Mouse (Mus musculus) C2C12 (cell line): ENCODE measurements around the gene Hc.

Experiments used
- CTCF ChIP-seq: IDR thresholded peaks from one replicate; pipeline ENCODE4 v1.5.1; 2011; ENCODE audit not compliant: control insufficient read depth, insufficient read depth, insufficient read length
- MYOD1 ChIP-seq: IDR thresholded peaks from one replicate; pipeline ENCODE4 v1.6.1; 2011; ENCODE audit warnings: low read depth; ENCODE audit not compliant: control insufficient read depth, insufficient read length

DNA sequence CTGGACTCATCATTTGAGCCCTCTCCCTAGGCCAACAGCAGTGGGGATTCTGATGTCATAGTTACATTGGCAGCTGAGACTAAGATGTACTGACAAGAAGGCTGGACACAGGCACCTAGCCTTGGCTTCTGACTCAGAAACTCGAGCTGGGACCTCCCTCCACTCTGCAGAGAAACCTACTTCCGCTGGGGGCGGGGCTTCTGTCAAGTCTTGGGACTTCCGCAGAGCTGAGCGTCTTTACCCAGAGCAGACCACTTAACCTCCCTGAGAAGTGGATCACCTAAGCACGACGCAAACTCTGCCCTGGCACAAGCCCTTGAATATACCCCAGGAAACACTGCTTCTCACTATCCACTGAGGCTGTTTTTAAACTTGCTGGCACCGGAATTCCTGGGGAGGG lies 116.5 kb downstream of the Hc start:
- TF ChIP-seq CTCF = no peak
- TF ChIP-seq MYOD1 = no peak
